Mouse (Mus musculus): ENCODE measurements around the gene Gigyf1. TPM values are rescaled to one million over a fixed set of nuclear protein-coding genes. Genes with fewer than 3 reads are reported as not detected.

Gene Gigyf1
- total RNA-seq, 2 experiments from 2014 or later = 40.2 to 50.4 TPM

DNA sequence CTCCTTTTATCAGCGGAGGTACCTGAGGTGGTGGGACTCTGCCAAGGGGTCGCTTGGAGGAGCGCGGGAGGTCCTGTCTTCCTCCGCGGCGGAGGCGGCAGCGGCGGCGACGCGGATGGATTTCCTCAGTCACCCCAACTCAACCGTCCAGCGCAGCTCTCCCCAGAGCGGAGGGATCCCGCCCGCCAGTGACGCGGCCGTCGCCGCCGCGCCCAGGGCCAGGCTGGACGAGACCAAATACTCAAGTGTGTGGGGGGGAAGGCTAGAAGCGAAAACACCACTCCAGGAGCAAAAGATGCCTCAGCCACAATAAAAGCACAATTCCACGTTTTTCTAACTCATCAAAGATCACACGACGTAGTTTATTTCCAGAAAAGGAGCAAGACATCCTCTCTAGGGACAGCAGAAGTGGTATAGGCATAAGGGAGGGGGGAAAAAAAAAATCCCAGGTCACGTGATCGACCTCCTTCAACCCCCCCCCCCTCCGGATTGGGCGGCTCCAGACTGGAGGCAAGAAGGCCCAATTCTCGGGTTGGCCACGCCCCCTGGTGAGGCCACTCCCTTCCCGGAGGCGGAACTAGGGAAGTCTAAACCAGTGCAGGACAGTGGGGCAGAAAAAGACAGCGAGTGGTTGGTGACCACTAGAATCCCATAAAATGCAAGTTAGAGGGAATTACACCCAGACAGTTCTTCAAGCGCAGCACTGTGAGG, 14.9 kb downstream of the Gigyf1 start, which contains the start of the genes Epo and Gnb2:
Gene Epo (minus strand): TSS at position 126 of the 711 bp plus-strand sequence.
Gene Gnb2 (minus strand): TSS at position 394 of the 711 bp plus-strand sequence.
- DNase-seq (ENCODE audit: low spot score in 2 of 2) = peak; percentile 96 to 98

DNA sequence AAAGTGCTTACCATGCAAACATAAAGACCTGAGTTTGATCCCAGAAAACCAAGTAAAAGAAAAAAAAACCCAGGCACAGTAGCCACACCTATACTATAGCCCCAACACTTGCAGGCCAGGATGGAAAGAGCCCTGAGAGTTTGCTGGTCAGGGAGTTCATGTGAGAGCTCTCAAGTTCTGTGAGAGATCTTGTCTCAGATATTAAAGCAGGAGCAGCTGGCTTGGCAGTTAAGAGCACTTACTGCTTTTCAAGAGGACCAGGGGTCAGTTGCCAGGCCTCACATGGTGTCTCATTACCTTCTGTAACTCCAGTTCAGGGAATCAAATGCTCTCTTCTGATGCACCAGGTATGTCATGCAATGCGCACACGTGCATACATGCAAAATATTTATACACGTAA, 16.4 kb downstream of the Gigyf1 start:
- no peak for DNase-seq (ENCODE audit: low spot score in 2 of 2)

DNA sequence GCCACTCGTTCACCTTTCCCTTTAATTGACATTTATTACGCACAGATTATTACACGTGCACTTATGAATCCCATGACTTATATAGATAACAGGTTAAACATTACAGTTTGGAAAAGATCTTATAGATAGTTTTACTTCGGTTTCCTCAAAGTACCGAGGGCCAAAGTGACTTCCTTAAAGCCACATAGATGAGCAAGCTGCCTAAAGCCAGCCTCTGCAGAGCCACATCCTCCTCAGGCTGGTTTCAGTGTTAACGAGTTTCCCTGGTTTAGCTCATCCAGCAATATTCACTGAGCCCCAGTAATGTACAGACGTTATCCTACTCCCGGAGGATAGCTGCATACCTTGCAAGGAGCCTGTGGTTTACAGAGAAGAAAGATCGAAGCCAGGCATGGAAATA, 17.0 kb downstream of the Gigyf1 start:
- no peak for DNase-seq (ENCODE audit: low spot score in 2 of 2)

DNA sequence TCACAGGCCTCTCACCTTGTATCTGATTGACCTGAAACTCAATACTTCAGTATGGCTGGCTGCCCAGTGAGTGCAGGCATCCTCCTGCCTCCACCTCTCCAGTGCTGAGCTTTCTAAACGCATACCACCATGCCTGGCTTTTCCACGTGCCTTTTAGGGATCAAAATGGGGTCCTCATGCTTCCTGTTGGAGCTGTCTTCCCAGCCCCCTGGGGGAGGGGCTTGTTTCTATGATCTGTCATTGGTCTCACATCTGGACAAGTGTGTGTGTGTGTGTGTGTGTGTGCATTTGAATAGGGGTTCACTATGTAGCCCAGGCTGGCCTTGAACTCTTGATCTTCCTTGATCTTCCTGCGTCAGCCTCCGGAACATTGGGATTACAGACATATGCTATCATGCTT, 19.1 kb downstream of the Gigyf1 start:
- DNase-seq (ENCODE audit: low spot score in 2 of 2) = no peak

DNA sequence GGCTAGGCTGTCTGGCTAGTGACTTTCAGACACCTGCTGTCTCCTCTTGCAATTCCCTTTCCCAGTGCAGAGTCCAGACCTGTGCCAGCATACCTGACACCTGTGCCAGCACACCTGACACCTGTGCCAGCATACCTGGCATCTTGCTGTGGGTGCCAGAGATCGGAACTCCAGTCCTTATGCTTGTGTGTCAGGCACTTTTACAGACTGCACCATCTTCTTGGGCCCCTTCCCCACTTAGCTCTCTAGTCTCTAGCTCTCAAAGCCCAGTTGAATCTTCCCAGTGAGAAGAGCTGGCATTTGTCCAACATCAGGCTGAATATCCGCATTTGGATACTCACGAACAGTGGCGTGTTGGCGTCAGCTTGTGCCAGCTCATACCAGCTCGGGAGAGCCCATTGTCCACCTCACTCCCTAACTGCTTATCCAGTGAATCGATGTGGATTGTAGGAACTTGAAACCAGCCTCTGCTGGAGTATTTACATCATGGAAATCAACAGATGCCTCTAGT, 21.0 kb downstream of the Gigyf1 start:
- peak in 1 of 2 experiments; percentile 46 for DNase-seq (ENCODE audit: low spot score in 2 of 2)

DNA sequence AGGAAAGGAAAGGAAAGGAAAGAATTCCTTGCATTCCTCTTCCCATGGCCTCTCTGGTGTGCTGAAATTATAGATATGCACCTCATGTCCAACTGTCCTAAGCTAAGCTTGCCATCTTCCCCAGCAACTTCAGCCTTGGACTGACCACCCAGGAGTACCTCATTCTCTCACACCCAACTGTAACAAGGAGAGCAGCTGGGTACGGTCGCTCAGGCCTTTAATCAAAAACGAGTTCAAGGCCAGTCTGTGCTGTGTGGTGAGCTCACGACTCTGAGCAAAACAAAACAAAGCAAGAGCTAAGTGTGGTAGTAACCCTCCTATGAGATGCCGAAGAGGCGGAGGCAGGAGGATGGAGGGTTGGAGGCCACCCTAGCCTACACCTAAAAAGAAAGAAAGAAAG, 22.6 kb downstream of the Gigyf1 start:
- no peak for DNase-seq (ENCODE audit: low spot score in 2 of 2)

DNA sequence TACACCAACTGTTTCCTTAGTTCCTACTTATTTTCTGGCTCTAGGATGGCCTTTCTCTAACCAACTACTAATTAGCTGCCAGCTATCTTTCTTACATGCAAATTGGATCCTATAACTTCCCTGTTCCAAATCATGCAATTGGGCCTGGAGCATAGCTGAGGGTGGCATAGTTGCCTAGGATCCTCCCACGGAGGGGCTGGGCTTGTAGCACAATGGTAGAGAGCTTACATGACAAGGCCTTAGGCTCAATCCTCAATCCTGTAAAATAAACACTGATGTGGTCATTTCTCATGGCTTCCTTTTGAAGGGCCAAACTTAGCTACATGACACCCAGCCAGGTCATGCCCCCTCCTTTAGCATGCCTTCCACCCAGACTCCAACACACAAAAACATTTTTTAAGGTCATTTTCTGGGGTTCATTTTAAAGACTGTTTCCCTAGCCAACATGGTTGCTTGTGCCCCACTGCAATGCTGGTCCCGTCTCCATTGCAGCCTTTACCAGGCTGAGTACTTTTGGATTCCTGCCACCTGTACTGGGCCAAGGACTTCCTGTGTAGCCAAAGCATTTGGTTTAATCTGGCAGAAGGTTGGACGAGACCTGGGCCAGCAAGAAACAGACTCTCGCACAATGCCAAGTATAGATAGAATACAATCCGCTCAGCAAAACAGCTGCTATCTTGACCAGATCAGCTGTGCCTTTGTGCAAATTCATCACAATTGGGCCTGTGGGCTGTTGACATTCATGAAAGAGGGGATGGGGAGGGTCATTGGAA, 23.6 kb downstream of the Gigyf1 start:
- no peak for DNase-seq (ENCODE audit: low spot score in 2 of 2)

DNA sequence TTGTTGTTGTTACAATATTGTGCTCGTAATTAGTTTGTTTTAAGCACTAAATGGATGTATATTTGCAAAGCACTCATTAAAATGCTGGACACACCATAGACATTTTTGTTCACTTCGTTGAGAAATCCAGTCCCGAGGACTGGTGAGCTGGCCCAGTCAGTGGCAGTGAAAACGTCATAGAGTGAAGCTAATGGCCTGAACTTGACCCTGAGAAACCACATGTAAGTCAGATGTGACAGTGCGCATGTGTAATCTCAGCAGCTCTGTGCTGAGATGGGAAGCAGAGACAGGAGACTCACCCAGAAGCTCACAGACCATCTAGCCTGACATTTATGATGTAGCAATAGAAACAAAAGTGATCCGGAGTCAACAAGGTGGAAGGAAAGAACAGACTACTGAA, 26.6 kb downstream of the Gigyf1 start:
- no peak for DNase-seq (ENCODE audit: low spot score in 2 of 2)

DNA sequence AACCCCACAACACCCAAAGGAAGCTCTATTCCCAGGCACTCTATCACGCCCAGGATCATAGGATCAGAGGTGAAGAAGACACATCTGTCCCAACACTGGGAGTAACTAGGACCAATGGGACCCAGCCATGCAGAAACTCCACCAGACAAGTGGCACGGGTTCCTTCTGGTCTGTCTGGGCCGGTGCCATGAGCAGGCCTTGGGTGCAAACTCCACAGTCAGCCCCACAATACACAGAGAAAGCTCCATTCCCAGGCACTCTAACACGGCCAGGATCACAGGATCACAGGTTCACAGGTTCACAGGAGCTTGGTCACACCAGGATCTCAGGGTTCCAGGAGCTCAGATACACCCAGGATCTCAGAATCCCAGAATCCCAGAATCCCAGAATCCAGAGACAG, 27.2 kb downstream of the Gigyf1 start:
- no peak for DNase-seq (ENCODE audit: low spot score in 2 of 2)

DNA sequence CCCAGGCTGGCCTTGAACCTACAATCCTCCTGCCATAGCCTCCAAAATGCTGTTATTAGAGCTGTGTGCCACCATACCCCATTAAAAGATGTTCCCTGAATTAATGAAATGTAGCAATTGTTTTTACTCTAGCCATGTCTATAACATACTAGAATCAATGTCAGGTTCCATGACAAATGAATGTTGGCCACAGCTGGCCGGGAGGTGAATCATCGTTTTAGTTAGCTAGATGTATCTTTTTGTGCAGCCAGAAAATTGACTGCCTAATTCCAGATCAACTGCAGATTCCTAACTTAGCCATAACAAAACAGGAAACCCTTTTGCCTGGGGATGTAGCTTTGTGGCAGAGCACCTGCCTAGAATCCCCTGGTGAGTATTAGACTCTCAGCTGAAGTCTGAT, 31.5 kb downstream of the Gigyf1 start:
- no peak for DNase-seq (ENCODE audit: low spot score in 2 of 2)

DNA sequence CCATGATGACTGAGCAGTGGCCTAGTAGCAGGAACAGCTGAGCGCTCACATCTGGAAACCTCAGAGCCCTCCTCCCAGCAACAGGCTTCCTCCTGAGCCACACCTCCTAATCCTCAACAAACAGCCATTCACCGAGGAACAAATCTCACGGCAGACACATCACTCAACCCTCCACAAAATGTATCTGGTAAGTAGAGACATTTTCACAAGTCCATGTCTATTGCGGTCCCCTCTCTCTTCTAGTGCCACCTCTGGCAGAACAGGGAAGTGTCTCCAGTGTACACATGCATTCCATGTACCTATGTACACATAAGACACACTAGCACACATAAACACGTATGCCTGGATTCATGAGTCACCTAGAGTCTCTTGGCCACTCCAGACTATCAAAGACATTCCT, 32.8 kb downstream of the Gigyf1 start:
- no peak for DNase-seq (ENCODE audit: low spot score in 2 of 2)

DNA sequence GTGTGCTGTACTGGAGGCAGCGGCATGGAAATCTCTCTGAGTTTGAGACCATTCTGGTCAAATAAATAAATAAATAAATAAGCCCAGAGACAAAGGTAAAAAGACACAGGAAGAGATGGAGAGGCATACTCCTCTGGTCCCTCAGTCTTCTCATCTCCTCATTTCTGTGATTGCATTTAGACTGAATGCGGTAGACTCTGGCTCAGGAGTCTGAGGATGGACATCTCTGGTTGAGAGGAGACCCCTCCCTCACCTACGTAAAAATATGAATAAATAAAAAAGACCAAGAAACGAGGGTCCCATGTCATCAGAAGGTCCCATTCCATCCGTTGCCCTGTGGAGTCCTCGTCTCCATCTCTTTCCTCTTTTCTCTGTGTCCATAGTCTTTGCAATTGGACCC, 34.7 kb downstream of the Gigyf1 start:
- DNase-seq (ENCODE audit: low spot score in 2 of 2) = no peak

DNA sequence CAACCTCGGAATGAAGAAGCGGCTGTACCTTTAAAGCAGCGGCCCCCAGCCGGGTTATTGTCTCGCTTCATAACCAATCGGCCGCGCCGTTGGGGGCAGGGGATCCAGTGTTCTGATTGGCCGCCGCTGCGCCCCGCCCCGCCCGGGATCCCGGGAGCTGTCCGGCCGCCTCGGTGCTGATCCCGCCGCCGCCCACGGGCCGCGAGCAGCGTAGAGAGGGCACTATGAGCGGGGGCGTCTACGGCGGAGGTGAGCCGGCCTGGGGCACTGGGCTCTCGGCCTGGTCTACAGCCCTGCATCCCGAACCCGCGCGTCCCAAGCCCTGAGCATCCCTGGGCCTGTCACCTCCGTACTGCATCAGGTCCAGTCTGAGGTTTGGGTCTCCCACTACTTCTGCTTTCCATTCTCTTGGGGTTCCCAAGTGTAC, 35.1 kb downstream of the Gigyf1 start, which contains the start of gene Actl6b:
Gene Actl6b (plus strand): TSS at position 107 of the 427 bp plus-strand sequence.
- peak; percentile 89 to 92 for DNase-seq (ENCODE audit: low spot score in 2 of 2)

DNA sequence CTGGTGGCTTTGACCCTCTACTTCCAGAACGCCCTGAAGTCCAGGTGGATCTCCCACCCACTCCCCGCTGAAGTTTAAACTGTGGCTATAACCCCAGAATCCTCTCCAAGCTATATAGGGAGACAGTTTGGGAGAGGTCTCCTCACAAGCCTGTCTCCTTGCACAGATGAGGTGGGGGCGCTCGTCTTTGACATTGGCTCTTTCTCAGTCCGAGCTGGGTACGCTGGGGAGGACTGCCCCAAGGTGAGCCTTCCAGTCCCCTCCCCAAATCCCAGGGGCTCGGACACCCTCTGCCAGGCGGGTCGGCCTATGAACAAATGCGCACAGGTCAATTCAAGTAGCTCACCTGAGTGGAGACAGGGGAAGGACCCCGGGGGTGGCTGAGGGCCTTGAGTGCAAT, 35.5 kb downstream of the Gigyf1 start:
- DNase-seq (ENCODE audit: low spot score in 2 of 2) = no peak

DNA sequence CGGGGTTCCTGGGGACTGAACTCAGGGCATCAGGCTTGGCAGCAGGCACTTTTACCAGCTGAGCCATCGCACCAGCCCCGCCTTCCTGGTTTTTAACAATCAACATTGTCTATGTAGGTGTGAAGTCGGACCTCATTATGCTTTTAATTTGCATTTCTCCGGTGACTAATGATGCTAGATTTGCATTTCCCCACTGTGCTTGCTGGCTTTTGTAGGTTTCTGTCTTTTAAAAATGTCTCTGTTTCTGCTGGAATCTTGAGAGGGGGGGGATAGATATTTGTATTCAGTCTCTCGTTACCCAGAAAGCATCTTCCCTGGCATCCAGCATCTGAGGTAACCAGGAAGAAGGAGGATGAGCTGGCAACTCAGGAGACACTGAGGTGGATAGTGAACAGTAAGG, 43.2 kb downstream of the Gigyf1 start:
- no peak for DNase-seq (ENCODE audit: low spot score in 2 of 2)

DNA sequence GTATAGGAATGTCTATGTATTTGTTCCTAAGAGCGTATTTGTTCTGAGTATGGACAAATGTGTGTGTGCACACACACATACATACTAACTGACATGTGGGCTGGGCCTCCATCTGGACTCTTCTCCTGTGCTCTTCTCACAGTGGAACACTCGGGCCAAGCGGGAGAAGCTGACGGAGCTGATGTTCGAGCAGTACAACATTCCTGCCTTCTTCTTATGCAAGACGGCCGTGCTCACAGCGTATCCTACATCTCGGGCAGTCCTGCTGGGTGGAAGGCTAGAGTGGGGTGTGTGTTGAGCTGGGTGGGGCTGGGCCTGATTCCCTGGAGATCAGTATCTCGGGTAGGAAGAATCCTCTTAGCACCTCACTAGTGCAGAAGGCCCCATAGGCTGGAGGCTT, 44.6 kb downstream of the Gigyf1 start:
- peak in 1 of 2 experiments; percentile 25 for DNase-seq (ENCODE audit: low spot score in 2 of 2)

DNA sequence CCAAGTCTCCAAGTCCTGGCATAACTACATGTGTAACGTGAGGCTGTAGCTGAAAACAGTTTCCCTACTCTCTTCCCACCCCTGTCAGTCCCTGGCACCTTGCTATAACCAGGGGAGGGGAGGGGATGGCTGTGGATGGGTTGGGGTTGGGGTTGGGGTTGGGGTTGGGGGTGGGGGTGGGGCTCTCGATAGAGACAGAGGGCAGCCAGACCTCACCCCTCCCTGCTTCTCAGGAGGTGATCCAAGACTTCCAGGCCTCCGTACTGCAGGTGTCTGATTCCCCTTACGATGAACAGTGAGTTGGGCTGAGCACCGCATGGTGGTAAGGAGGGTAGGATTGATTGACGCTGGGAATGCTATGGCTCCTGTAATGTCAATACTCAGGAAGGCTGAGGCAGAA, 47.4 kb downstream of the Gigyf1 start:
- DNase-seq (ENCODE audit: low spot score in 2 of 2) = no peak

DNA sequence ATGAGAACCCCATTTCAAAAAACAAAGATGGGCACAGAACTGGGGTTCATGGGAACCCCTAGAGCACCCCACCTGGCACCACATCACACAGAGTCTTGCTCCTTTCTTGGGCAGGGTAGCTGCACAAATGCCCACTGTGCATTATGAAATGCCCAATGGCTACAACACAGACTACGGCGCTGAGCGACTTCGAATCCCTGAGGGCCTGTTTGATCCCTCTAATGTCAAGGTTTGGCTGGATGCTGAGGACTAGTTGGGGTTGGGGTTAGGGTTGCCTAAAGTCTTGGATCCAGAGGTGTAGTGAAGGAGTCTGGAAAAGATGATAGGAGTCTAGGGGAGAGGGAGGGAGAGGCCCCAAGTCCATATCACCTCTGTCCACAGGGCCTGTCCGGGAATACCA, 48.1 kb downstream of the Gigyf1 start:
- no peak for DNase-seq (ENCODE audit: low spot score in 2 of 2)

DNA sequence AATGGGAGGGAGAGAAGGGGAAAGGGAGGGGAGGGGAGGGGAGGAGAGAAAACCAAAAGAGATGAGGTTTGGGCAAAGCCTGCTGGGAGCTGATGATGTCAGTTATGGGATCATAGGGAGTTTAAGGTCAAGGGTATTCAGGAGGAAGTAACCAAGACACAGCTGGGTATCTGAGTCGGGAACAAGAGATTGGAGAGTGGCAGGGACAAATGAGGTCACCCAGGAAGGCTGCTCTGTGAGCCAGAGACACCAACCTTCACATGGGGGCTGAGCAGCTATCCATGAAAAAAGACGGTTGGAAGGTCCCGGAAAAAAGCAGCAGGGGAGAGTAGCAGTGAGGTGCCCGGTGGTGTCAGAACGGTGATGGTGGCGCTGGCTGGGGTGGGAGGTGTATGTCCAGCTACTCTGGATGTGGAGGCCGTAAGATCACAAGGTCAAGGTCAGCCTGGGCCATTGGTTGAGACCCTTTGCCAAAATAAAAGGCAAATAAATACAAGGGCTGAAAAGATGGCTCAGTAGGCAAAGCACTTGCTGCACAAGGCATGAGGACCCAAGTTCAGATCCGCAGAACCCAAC, 50.0 kb downstream of the Gigyf1 start:
- no peak for DNase-seq (ENCODE audit: low spot score in 2 of 2)

DNA sequence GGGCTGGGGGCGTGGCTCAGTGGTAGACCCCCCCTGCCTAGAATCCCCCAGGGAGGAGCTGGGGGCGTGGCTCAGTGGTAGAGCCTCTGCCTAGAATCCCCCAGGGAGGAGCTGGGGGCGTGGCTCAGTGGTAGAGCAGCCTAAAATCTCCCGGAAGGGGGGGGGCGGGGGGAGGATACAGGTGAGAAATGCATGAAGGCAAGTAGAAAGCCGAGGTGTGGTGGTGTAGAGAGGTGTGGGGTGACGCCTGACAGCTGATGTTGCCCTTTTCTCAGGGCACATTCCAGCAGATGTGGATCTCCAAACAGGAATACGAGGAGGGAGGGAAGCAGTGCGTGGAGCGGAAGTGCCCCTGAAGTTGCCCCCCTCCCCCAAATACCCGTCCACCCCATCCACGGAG, 50.7 kb downstream of the Gigyf1 start:
- DNase-seq (ENCODE audit: low spot score in 2 of 2) = no peak

DNA sequence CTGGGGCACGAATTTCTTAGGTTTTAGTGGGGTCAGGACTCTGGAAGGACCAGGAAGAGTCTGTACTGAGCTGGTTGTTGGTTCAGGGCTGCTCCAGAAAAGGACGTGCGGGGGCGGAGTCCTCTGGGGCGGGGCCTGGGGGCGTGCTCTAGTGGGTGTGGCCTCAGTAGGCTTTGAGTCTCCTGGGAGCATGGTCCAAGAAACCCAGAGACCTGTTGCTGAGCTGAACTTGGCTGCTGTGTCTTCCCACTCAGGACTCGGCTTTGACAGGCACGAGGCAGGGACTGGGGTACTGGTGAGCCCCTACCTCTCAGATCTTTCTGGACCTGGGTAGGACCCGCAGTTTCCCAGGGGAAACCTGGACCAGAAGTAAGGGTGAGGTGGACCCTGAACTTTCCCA, 51.3 kb downstream of the Gigyf1 start, which contains the start of gene Tfr2:
Gene Tfr2 (plus strand): TSS at position 176 of the 400 bp plus-strand sequence.
- DNase-seq (ENCODE audit: low spot score in 2 of 2) = no peak

DNA sequence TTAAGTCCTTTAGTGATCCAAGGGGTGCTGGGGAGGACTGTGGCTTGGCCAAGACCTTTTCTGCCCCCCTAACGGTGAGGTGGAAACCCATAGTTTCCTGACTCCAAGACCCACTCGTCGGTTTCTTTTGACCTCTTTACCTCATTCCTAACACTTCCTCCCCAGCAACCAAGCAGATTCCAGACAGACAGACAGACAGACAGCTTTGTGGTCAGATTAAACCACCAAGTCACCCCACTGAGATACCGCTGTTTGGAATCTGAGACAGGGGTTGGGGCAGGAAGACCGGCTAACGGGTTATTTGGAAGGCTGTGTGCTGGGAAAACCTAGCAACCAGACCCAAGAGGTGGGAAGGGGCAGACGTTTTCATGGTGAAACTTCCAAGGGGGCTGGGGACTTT, 51.8 kb downstream of the Gigyf1 start:
- no peak for DNase-seq (ENCODE audit: low spot score in 2 of 2)
